Mouse (Mus musculus) hematopoietic multipotent progenitor cell, adult 10-12 weeks (in vitro differentiated cells): ENCODE data around the gene Cct2. TPM values are rescaled to one million over a fixed set of nuclear protein-coding genes. Genes with fewer than 3 reads are reported as not detected.

Source experiments
- polyA plus RNA-seq: library from polyadenylated mRNA; stranded (reverse); fragments of >175 nt; gene quantifications from 2 replicates; pipeline ENCODE4 v1.2.3, GENCODE M21; 2012; ENCODE audit warnings: low replicate concordance

Gene Cct2
- polyA plus RNA-seq, result 11.2 and 13.2 TPM in 2 replicates

DNA sequence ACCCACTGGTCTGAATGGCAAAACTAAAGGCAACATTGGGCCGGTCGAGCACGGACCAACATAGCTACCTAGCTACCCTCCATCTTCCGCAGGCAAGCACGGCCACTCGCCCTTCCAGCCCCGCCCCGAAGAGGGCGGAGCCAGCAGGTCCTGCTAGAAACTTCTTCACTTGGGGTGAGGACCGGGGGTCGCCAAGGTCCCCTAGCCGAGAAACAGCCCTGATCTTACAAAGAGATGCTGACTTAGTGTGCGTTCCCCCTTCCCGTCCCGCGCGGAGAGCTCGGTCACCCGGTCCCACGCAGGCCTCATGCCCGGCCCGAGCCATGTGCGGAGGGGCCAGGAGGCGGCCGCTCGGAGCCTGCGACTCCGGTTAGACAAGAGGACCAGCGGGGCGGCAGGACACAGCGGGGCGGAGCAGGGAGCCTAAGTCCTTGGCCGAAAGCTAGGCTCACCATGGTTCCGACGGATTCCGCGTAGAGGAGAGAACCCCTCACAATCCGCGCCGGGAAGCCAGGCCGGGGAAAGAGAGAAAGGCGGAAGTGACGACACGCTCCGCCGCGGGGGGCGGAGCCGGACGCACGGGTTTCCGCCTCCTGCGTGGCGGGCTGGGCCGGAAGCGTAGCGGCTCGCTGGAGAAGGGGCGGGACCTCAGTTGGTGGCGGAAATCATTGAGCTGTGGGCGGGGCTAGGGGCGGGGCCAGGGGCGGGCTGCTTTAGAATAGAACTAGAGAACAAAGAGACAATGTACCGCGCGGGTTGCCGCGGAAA lies at the start of gene Cct2:
Cct2 (minus strand) TSS at position 561 of the 768 bp plus-strand sequence.

DNA sequence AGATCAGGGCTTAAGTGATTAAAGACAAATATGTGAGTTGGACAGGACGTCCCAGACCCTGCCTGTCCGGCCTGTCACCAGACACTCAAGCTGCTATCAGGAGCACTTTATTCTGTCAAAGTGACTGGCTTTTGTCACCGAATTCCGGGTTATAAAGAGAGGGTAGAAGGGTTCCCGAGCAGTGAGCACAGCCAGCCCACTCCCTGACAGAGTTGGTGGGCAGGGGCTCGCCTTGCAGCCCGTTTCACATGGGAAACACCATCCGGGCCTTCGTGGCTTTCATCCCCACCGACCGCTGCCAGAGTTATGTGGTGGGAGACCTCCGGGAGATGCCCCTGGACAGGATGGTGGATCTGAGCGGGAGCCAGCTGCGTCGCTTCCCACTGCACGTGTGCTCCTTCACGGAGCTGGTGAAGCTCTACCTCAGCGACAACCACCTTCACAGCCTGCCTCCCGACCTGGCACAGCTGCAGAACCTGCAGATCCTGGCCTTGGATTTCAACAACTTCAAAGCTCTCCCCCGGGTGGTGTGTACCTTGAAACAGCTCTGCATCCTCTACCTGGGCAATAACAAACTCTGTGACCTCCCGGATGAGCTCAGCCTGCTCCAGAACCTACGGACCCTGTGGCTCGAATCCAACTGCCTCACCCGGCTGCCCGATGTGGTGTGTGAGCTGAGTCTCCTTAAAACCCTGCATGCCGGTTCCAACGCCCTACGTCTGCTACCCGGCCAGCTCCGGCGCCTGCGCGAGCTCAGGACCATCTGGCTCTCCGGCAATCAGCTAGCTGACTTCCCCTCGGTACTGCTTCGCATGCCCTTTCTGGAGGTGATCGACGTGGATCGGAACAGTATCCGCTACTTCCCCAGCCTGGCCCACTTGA lies 18.2 kb downstream of the Cct2 start, which contains the start of gene Lrrc10:
Lrrc10 (plus strand) TSS at position 167 of the 882 bp plus-strand sequence.

Other genes starting within 250 kb of the Cct2 start
- gene Myrfl, start 166.9 kb downstream of the Cct2 start, polyA plus RNA-seq, result not detected in 2 replicates
- gene Rab3ip, start 113.0 kb downstream of the Cct2 start, polyA plus RNA-seq, result 33.1 and 34.5 TPM in 2 replicates
- gene Gm10271, start 91.2 kb downstream of the Cct2 start, polyA plus RNA-seq, result not detected in 2 replicates
- 0.15 TPM in 1 of 2 replicates, not detected in the other for gene Best3, start 77.5 kb downstream of the Cct2 start, polyA plus RNA-seq
- not detected in 2 replicates for gene Lrrc10, start 18.5 kb downstream of the Cct2 start, polyA plus RNA-seq
- 15.2 and 19.3 TPM in 2 replicates for gene Frs2, start 84.7 kb upstream of the Cct2 start, polyA plus RNA-seq
- 108 and 185 TPM in 2 replicates for gene Yeats4, start 160.7 kb upstream of the Cct2 start, polyA plus RNA-seq
- not detected in 2 replicates for gene 9530003J23Rik, start 174.9 kb upstream of the Cct2 start, polyA plus RNA-seq
- gene Lyz2, start 218.5 kb upstream of the Cct2 start, polyA plus RNA-seq, result 68.8 and 133 TPM in 2 replicates
- 0.30 and 0.72 TPM in 2 replicates for gene Lyz1, start 229.1 kb upstream of the Cct2 start, polyA plus RNA-seq